Mouse (Mus musculus) thymus, adult 2 months (tissue): Measurements from ENCODE around the gene Abhd10.

Experiments used
- CTCF ChIP-seq: fragments of 200-500 bp; IDR thresholded peaks from 2 replicates; pipeline ENCODE4 v1.5.1; 2012; ENCODE audit warnings: mild to moderate bottlenecking, control low read depth, low read length, moderate library complexity, borderline replicate concordance; ENCODE audit not compliant: control insufficient read depth, poor library complexity, insufficient read depth; ENCODE audit errors: extremely low read depth
- POLR2A ChIP-seq: fragments of 200-500 bp; IDR thresholded peaks from 2 replicates; pipeline ENCODE4 v1.6.1; 2012; ENCODE audit warnings: mild to moderate bottlenecking, low read length, control low read depth, moderate library complexity; ENCODE audit not compliant: control insufficient read depth, poor library complexity, insufficient read depth; ENCODE audit errors: extremely low read depth

DNA sequence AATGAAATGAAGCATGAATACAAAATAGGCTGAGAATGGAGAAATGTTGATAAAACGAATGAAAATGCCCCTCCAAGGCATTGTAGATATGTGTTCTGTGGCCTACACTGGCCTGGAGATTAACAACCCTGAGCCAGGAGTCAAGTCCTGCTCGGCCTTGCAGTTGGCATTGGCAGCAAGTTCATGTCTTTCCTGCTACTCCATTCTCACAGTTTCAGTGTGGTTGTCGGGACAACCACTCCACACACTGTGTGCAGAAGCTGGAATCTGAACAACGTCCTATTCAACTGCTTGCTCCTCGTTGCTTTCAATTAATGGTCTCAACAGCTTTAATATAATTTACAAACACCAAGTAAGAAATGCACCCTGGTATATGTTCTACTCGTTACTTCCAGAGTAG, 44.8 kb downstream of the Abhd10 start:
- TF ChIP-seq CTCF, result no peak
- TF ChIP-seq POLR2A, result no peak
